Mouse (Mus musculus) hindbrain, embryonic 16.5 days (tissue): ENCODE data around the gene Gpr82. TPM values are rescaled to one million over a fixed set of nuclear protein-coding genes. Genes with fewer than 3 reads are reported as not detected.
A peak's percentile ranks its signal among the peaks of the same experiment; 100 is the strongest.

Experiments used
- ATAC-seq: fragments of 200-750 bp; cut with Nextera tagmentation; 2 replicates; pipeline ENCODE4 v1.8.0; 2017; ENCODE audit warnings: moderate TSS enrichment, moderate library complexity
- H3K27ac ChIP-seq: fragments of 300-500 bp; sonication (generic); 2 replicates; pipeline ENCODE4 v1.5.1; 2014; ENCODE audit warnings: low read depth, mild to moderate bottlenecking, control low read depth, low read length, moderate library complexity
- H3K27me3 ChIP-seq: fragments of 300-500 bp; sonication (generic); replicated peaks from 2 replicates; pipeline ENCODE4 v1.6.1; 2014; ENCODE audit warnings: low read length; ENCODE audit not compliant: control insufficient read depth, insufficient read depth
- H3K36me3 ChIP-seq: fragments of 300-500 bp; sonication (generic); 2 replicates; pipeline ENCODE4 v1.6.1; 2014; ENCODE audit warnings: mild to moderate bottlenecking, low read length, moderate library complexity, mixed read lengths; ENCODE audit not compliant: control insufficient read depth, insufficient read depth
- H3K4me1 ChIP-seq: fragments of 300-500 bp; sonication (generic); 2 replicates; pipeline ENCODE4 v1.6.1; 2014; ENCODE audit warnings: low read depth, low read length; ENCODE audit not compliant: control insufficient read depth, insufficient read depth
- H3K4me2 ChIP-seq: fragments of 300-500 bp; sonication (generic); 2 replicates; pipeline ENCODE4 v1.6.1; 2014; ENCODE audit warnings: mild to moderate bottlenecking, low read length, control low read depth, moderate library complexity
- H3K4me3 ChIP-seq: fragments of 300-500 bp; sonication (generic); 2 replicates; pipeline ENCODE4 v1.5.1; 2014; ENCODE audit warnings: mild to moderate bottlenecking, low read length, control low read depth, moderate library complexity
- H3K9ac ChIP-seq: fragments of 300-500 bp; sonication (generic); 2 replicates; pipeline ENCODE4 v1.6.1; 2014; ENCODE audit warnings: low read depth, mild to moderate bottlenecking, control low read depth, low read length, moderate library complexity
- H3K9me3 ChIP-seq: fragments of 300-500 bp; sonication (generic); 2 replicates; pipeline ENCODE4 v1.6.1; 2014; ENCODE audit warnings: mild to moderate bottlenecking, low read length, moderate library complexity; ENCODE audit not compliant: control insufficient read depth
- WGBS: fragments of 180-500 bp; shearing (Covaris S2); extraction: QIAGEN DNeasy Blood & Tissue Kit; methylation state at CpG from one replicate; pipeline ENCODE4 v1.1.7; 2014; 5-methylcytosine and 5-hydroxymethylcytosine counted together
- polyA plus RNA-seq: library from polyadenylated mRNA; unstranded; fragments of >200 nt; fragmentation: Nextera tagmentation; extraction: Ambion mirVana; gene quantifications from 2 replicates; pipeline ENCODE4 v1.2.1, GENCODE M21; 2015

The Gpr82 gene
- polyA plus RNA-seq, 1 experiment from 2014 or later, result 0.35 TPM

- no peak overlapping the region for H3K9ac ChIP-seq
- no peak for ATAC-seq
- no peaks in the 10 kb centered on the region for H3K36me3 ChIP-seq
- no peaks in the 10 kb centered on the region for H3K4me1 ChIP-seq
- H3K27ac ChIP-seq, result no peak overlapping the region
- no peak overlapping the region for H3K4me3 ChIP-seq
- H3K4me2 ChIP-seq, result no peak overlapping the region
- 75% methylated on average over 3 of the region's 3 CpGs for WGBS
- H3K9me3 ChIP-seq, result no peaks in the 10 kb centered on the region
- H3K27me3 ChIP-seq, result no peaks in the 10 kb centered on the region; the same call in 1 of the 2 replicates
These were observed 9.2 kb downstream of the Gpr82 start for GRCm38 (mm10) chrX:13670342-13670741.

GRCm38 (mm10) chrX:13673001-13673400 lies 11.8 kb downstream of the Gpr82 start:
- H3K4me3 ChIP-seq, result no peak overlapping the region
- no peaks in the 10 kb centered on the region for H3K4me1 ChIP-seq
- no peaks in the 10 kb centered on the region; the same call in 1 of the 2 replicates for H3K27me3 ChIP-seq
- WGBS, result 83% methylated on average over 3 of the region's 3 CpGs
- H3K9me3 ChIP-seq, result no peaks in the 10 kb centered on the region
- H3K36me3 ChIP-seq, result no peaks in the 10 kb centered on the region
- no peak overlapping the region for H3K27ac ChIP-seq
- H3K9ac ChIP-seq, result no peak overlapping the region
- ATAC-seq, result no peak
- no peak overlapping the region for H3K4me2 ChIP-seq

- Histone ChIP-seq H3K4me2 (no peak overlapping the region), H3K27me3 (no peaks in the 10 kb centered on the region), H3K36me3 (no peaks in the 10 kb centered on the region), H3K27ac (no peak overlapping the region), H3K9me3 (no peaks in the 10 kb centered on the region), H3K4me3 (no peak overlapping the region), H3K9ac (no peak overlapping the region), H3K4me1 (no peaks in the 10 kb centered on the region)
- no peak for ATAC-seq
- 97% methylated on average over 3 of the region's 3 CpGs for WGBS
These were observed 20.6 kb downstream of the Gpr82 start for GRCm38 (mm10) chrX:13681748-13682147.

- Histone ChIP-seq H3K36me3 (no peaks in the 10 kb centered on the region), H3K4me1 (no peaks in the 10 kb centered on the region), H3K27me3 (no peaks in the 10 kb centered on the region), H3K27ac (no peak overlapping the region), H3K9me3 (no peaks in the 10 kb centered on the region), H3K4me2 (no peak overlapping the region), H3K9ac (no peak overlapping the region), H3K4me3 (no peak overlapping the region)
- ATAC-seq, result no peak
- 88% methylated on average over 1 of the region's 1 CpGs for WGBS
These were observed 25.4 kb downstream of the Gpr82 start for GRCm38 (mm10) chrX:13686589-13686988.

GRCm38 (mm10) chrX:13688356-13688755 lies 27.2 kb downstream of the Gpr82 start:
- WGBS, result 45% methylated on average over 2 of the region's 2 CpGs
- H3K27me3 ChIP-seq, result no peaks in the 10 kb centered on the region
- no peak overlapping the region for H3K27ac ChIP-seq
- no peaks in the 10 kb centered on the region for H3K36me3 ChIP-seq
- no peaks in the 10 kb centered on the region for H3K4me1 ChIP-seq
- H3K9ac ChIP-seq, result no peak overlapping the region
- H3K4me2 ChIP-seq, result no peak overlapping the region
- H3K9me3 ChIP-seq, result no peaks in the 10 kb centered on the region
- H3K4me3 ChIP-seq, result no peak overlapping the region
- ATAC-seq, result no peak

- no peak overlapping the region for H3K4me2 ChIP-seq
- H3K9me3 ChIP-seq, result no peaks in the 10 kb centered on the region
- H3K27ac ChIP-seq, result no peak overlapping the region
- no peak overlapping the region for H3K4me3 ChIP-seq
- H3K36me3 ChIP-seq, result no peaks in the 10 kb centered on the region
- ATAC-seq, result no peak
- H3K27me3 ChIP-seq, result no peaks in the 10 kb centered on the region
- no peaks in the 10 kb centered on the region for H3K4me1 ChIP-seq
- WGBS, result 85% methylated on average over 4 of the region's 4 CpGs
- H3K9ac ChIP-seq, result no peak overlapping the region
These were observed 30.7 kb downstream of the Gpr82 start for GRCm38 (mm10) chrX:13691865-13692264.

GRCm38 (mm10) chrX:13700681-13701080 lies 39.5 kb downstream of the Gpr82 start:
- ATAC-seq, result no peak
- 94% methylated on average over 3 of the region's 3 CpGs for WGBS

GRCm38 (mm10) chrX:13705051-13705450 lies 43.9 kb downstream of the Gpr82 start:
- Histone ChIP-seq H3K4me1 (no peaks in the 10 kb centered on the region), H3K4me2 (no peak overlapping the region), H3K27ac (no peak overlapping the region), H3K27me3 (no peaks in the 10 kb centered on the region), H3K4me3 (no peak overlapping the region), H3K9me3 (no peaks in the 10 kb centered on the region), H3K36me3 (no peaks in the 10 kb centered on the region), H3K9ac (no peak overlapping the region)
- WGBS, result 31% methylated on average over 2 of the region's 2 CpGs
- no peak for ATAC-seq

More at GRCm38 (mm10) chrX:13700681-13701080, 39.5 kb downstream of the Gpr82 start:
- Histone ChIP-seq H3K9ac (no peak overlapping the region), H3K36me3 (no peaks in the 10 kb centered on the region), H3K4me3 (no peak overlapping the region), H3K27me3 (no peaks in the 10 kb centered on the region), H3K4me1 (no peaks in the 10 kb centered on the region), H3K4me2 (no peak overlapping the region), H3K27ac (no peak overlapping the region), H3K9me3 (no peaks in the 10 kb centered on the region)

- H3K27ac ChIP-seq, result no peak overlapping the region
- no peaks in the 10 kb centered on the region for H3K27me3 ChIP-seq
- H3K4me3 ChIP-seq, result no peak overlapping the region
- no peak overlapping the region for H3K4me2 ChIP-seq
- no peak overlapping the region for H3K9ac ChIP-seq
- WGBS, result 36% methylated on average over 2 of the region's 2 CpGs
- no peaks in the 10 kb centered on the region for H3K9me3 ChIP-seq
- peak; percentile 76; the same call in 1 of the 2 replicates for ATAC-seq
- 0 out of 2 replicates have a peak, but pooled peaks cover 2% of the 10 kb centered on the region for H3K36me3 ChIP-seq
- H3K4me1 ChIP-seq, result no peaks in the 10 kb centered on the region
These were observed 49.0 kb downstream of the Gpr82 start for GRCm38 (mm10) chrX:13710174-13710573.
